Mouse (Mus musculus): ENCODE data around the gene Gm21732.
"Not testable (repeated sequence)": the region's sequence is repeated elsewhere in the genome, so short reads cannot be mapped to it uniquely, and the experiment has no call there.

Gene Gm21732

GRCm38 (mm10) chrY:38575591-38575990 lies at the start of gene Gm21732:
Gene Gm21732, minus strand, starts transcription at chrY:38575691.
- not testable (repeated sequence) for DNase-seq

Measured in lung, postnatal 14 days (tissue).